Mouse (Mus musculus): Measurements from ENCODE around the gene Gm9513.

Gm9513 gene

DNA sequence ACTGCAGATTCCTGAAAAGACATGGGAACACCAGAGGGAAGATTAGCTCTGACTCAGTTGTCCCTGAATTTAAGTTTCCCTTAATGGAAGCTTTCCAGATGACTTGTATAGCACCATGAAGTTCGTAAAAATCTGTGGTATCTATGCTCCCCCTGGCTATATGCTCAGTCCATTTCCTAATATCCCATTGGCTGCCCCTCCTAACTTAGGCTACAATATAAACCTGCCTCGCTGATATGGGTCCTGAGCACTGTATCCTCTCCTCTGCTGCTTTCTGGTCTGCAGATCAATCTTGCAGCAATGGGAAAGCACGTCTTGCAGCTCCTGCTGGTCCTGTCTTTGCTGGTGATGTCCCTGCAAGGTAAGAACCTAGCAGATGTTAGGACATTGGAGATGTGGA lies at the start of gene Gm9513:
Gm9513 (plus strand) TSS at position 301 of the 400 bp plus-strand sequence.
- DNase-seq (ENCODE audit: low spot score in 2 of 2): no peak

GRCm38 (mm10) chr9:36431584-36431983 lies 43.9 kb upstream of the Gm9513 start, which contains the start of gene Gm7257:
TSS of gene Gm7257 (plus strand) at chr9:36431884.
- no peak for DNase-seq (ENCODE audit: low spot score in 2 of 2)

DNA sequence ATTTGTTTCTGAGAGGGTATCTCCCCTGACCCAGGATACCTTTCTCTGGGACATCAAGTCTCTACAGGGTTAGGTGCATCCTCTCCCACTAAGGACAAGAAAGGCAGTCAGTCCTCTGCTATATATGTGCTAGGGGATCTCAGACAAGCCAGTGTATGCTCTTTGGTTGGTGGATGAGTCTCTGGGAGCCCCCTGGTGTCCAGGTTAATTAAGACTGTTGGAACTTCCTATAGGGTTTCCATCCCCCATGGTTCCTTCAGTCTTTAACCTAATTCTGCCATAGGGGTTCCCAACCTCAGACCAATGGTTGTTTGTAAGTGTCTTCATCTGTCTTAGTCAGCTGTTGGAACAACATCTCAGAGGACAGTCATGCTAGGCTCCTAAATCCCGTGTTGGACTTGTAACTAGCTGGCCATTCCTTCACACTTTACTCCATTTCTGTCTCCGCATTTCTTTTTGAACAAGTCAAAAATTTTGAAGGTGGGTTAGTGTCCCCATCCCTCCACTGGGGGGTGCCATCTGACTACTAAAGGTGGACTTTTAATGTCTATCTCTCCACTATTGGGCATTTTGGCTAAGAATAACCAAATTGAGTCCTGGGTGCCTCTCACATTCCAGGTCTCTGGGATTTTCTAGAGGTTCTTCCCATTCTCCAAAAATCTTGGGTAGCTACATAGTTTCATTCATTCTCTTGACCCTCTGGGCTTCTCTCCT lies 40.2 kb upstream of the Gm9513 start:
- DNase-seq (ENCODE audit: low spot score in 2 of 2): no peak

DNA sequence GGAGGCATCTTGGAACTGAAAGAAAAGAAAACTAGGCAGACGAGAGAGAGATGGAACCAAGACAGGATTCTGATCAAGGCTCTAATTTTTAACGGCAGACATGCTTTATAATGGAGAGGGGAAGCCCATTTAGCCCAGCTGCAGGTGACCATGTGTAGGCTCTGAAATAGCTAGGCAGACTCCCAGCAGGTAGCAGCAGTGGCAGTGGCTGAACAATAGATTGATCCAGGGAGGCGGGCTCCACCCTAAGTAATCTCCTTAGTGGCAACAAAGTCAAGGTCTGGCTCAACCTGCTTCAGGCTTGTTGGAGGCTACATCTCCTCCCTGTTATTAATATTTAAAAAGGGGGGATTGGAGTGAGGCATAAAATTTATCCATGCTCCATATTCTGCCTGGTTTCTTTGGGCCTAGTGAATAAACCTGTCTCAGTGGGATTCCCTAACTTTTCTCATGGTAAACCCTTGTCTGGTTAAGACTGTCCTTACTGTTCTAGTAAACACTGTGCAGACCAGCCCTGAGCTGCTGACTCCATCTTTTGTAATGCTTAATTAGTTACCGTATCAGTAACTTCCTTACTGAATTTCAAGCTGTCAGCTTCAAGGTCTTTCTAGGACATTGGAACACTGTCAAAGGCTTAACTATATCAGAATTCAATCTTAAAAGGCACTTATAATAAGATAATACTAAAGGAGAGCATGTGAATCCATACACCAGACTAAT lies 19.2 kb downstream of the Gm9513 start:
- no peak for DNase-seq (ENCODE audit: low spot score in 2 of 2)

DNA sequence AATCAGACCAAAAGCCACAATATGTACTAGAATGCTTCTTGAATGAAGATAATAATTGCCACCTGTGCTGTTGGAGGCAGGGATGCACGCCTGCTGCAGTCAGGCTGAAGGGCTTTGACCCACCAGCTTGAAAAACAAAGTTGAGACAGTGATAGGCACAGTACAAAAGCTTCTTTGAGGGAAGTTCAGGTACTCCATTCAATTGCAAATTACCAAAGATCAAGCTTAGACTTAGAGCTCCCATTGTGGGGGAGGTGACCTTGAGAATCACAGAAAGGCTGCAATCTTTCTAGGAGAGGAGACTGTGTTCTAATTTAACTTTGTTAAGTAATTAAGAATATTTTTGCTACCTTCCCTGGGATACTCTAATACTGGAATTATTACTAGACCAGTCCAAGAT lies 20.4 kb downstream of the Gm9513 start:
- DNase-seq (ENCODE audit: low spot score in 2 of 2): no peak

GRCm38 (mm10) chr9:36504211-36504610 lies 28.8 kb downstream of the Gm9513 start:
- DNase-seq (ENCODE audit: low spot score in 2 of 2): no peak

Data from thymus, postnatal 10 days (tissue).